Mouse (Mus musculus) limb, embryonic 14.5 days (tissue): Measurements from ENCODE around the gene Krt76. TPM values are rescaled to one million over a fixed set of nuclear protein-coding genes. Genes with fewer than 3 reads are reported as not detected.

ENCODE experiments used
- ATAC-seq: fragments of 200-750 bp; cut with Nextera tagmentation; 2 replicates; pipeline ENCODE4 v1.8.0; 2017; ENCODE audit warnings: low read depth, moderate number of reproducible peaks, moderate TSS enrichment; ENCODE audit not compliant: low FRiP score
- DNase-seq: peaks from one replicate; pipeline ENCODE4 v3.0.0-alpha.2; 2015; ENCODE audit warnings: low spot score
- H3K27ac ChIP-seq: fragments of 300-500 bp; sonication (generic); replicated peaks from 2 replicates; pipeline ENCODE4 v1.5.1; 2014; ENCODE audit warnings: low read depth, mild to moderate bottlenecking, low read length, moderate library complexity, mixed read lengths
- H3K27me3 ChIP-seq: fragments of 300-500 bp; sonication (generic); 2 replicates; pipeline ENCODE4 v1.6.1; 2014; ENCODE audit warnings: low read length, mixed read lengths; ENCODE audit not compliant: control insufficient read depth, insufficient read depth
- H3K36me3 ChIP-seq: fragments of 300-500 bp; sonication (generic); 2 replicates; pipeline ENCODE4 v1.6.1; 2014; ENCODE audit warnings: mild to moderate bottlenecking, low read length, moderate library complexity, mixed read lengths; ENCODE audit not compliant: control insufficient read depth, insufficient read depth
- H3K4me1 ChIP-seq: fragments of 300-500 bp; sonication (generic); 2 replicates; pipeline ENCODE4 v1.6.1; 2014; ENCODE audit warnings: antibody characterized with exemption, low read length, mixed read lengths; ENCODE audit not compliant: control insufficient read depth, insufficient read depth
- H3K4me2 ChIP-seq: fragments of 300-500 bp; sonication (generic); replicated peaks from 2 replicates; pipeline ENCODE4 v1.6.1; 2014; ENCODE audit warnings: low read depth, mild to moderate bottlenecking, low read length, moderate library complexity; ENCODE audit not compliant: severe bottlenecking
- H3K4me3 ChIP-seq: fragments of 300-500 bp; sonication (generic); replicated peaks from 2 replicates; pipeline ENCODE4 v1.5.1; 2014; ENCODE audit warnings: low read length
- H3K9ac ChIP-seq: fragments of 300-500 bp; sonication (generic); 2 replicates; pipeline ENCODE4 v1.6.1; 2014; ENCODE audit warnings: mild to moderate bottlenecking, low read depth, low read length, moderate library complexity; ENCODE audit not compliant: severe bottlenecking
- H3K9me3 ChIP-seq: fragments of 300-500 bp; sonication (generic); 2 replicates; pipeline ENCODE4 v1.6.1; 2016; ENCODE audit warnings: low read length; ENCODE audit not compliant: control insufficient read depth
- POLR2A ChIP-seq: fragments of 200-500 bp; IDR thresholded peaks from 2 replicates; pipeline ENCODE4 v1.8.0; 2012; ENCODE audit warnings: inconsistent platforms, mild to moderate bottlenecking, moderate library complexity, borderline replicate concordance; ENCODE audit not compliant: insufficient read depth, insufficient read length; ENCODE audit errors: extremely low read depth
- WGBS: fragments of 180-500 bp; shearing (Covaris S2); extraction: QIAGEN DNeasy Blood & Tissue Kit; methylation state at CpG from one replicate; pipeline ENCODE4 v1.1.7; 2014; 5-methylcytosine and 5-hydroxymethylcytosine counted together
- polyA plus RNA-seq, 2 experiments: library from polyadenylated mRNA; depleted of rRNA in 1 of 2; stranded (reverse) in 1 of 2; unstranded in 1 of 2; fragments of >200 nt; fragmentation: Nextera tagmentation in 1 of 2; extraction: Ambion mirVana in 1 of 2; gene quantifications; 2 replicates each; pipeline versions ENCODE4 v1.2.1 to v1.2.3; 2012 to 2014

Gene Krt76
- polyA plus RNA-seq, 2 experiments, result not detected

DNA sequence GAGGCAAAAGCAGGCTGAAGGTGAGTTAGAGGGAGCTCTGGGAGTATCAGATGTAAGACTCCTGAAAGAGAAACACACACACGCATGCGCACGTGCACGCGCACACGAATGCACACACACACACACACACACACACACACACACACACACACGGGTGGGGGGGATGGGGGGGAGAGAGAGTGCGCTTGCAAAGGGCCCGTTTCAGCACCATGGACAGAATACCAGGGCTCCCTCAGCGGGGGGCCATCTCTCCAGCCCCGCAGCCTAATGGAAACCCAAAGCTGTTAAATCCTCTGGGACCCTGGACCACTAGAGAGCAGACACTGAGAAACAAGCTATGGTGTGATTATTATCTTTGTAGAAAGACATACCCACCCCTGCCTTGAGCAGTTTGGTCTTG, 12.9 kb downstream of the Krt76 start:
- Histone ChIP-seq H3K4me1 (no peaks in the 10 kb centered on the region), H3K4me3 (no peak overlapping the region), H3K9ac (no peak overlapping the region), H3K27ac (no peak overlapping the region), H3K4me2 (no peak overlapping the region), H3K9me3 (no peaks in the 10 kb centered on the region), H3K27me3 (no peaks in the 10 kb centered on the region), H3K36me3 (no peaks in the 10 kb centered on the region)
- peak; percentile 60 for DNase-seq
- no peak for TF ChIP-seq POLR2A
- WGBS, result 30% methylated on average over 10 of the region's 11 CpGs
- ATAC-seq, result no peak

DNA sequence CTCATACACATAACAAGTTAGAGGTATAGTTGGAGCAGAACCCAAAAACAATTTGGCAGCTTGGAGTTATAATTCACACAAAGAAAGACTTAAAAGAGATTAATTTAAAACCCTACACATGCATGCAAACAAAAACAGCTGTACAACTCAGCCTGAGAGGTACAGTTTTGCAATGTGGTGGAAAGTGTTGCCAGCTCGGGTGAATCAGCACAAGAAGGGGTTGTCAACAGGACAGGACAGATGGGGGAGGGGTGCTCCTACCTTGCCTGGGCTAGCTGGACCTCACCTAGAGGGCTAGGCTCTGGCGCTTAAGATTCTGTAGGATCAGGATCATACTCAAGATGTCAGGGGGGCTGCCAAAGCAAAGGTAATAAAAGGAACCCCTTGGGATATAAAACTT, 14.7 kb downstream of the Krt76 start:
- no peak overlapping the region for H3K4me2 ChIP-seq
- H3K27ac ChIP-seq, result no peak overlapping the region
- 59% methylated on average over 2 of the region's 2 CpGs for WGBS
- no peak overlapping the region for H3K4me3 ChIP-seq
- H3K36me3 ChIP-seq, result no peaks in the 10 kb centered on the region
- no peaks in the 10 kb centered on the region for H3K27me3 ChIP-seq
- H3K9ac ChIP-seq, result no peak overlapping the region
- ATAC-seq, result no peak
- no peak for DNase-seq
- TF ChIP-seq POLR2A, result no peak
- no peaks in the 10 kb centered on the region for H3K9me3 ChIP-seq
- no peaks in the 10 kb centered on the region for H3K4me1 ChIP-seq

DNA sequence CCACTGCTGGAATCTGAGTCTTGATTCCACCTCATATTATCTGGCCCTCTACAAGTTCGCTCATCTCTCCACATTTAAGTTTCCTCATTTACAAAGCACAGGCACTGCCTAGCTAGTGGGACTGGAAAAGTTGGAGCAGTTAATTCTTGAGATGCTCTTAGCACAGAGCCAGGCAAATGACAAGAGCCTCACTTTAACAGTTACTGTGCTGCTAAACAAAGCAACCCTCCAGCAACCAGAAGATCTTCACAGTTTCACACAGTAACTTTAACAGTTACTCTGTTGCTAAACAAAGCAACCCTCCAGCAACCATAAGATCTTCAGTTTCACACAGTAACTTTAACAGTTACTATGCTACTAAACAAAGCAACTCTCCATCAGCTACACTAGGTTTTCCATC, 18.3 kb downstream of the Krt76 start:
- DNase-seq, result no peak
- Histone ChIP-seq H3K4me2 (no peak overlapping the region), H3K9me3 (no peaks in the 10 kb centered on the region), H3K4me1 (no peaks in the 10 kb centered on the region), H3K9ac (no peak overlapping the region), H3K36me3 (no peaks in the 10 kb centered on the region), H3K4me3 (no peak overlapping the region), H3K27ac (no peak overlapping the region), H3K27me3 (no peaks in the 10 kb centered on the region)
- no peak for TF ChIP-seq POLR2A
- ATAC-seq, result no peak
- WGBS, result 77% methylated on average over 1 of the region's 1 CpGs

DNA sequence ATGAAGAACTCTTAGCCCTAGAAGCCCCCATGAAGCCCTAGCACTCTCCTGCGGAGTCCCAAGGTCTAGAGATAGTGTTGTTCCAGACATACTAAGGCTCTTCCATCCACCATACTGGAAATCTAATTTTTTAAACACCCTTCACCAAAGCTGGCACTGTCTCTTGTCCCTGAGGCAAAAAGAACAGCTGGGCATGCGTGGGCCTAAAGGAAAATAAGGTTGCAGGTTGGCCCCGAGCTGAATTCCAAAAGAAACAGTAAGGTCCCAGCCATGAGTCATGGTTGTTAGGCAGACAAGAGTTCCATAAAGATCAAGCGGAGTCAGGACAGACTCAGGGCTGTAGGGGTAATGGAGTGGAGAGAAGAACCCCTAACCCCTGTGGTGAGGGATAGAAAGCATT, 19.5 kb downstream of the Krt76 start:
- H3K4me2 ChIP-seq, result no peak overlapping the region
- H3K36me3 ChIP-seq, result no peaks in the 10 kb centered on the region
- no peak for DNase-seq
- H3K27ac ChIP-seq, result no peak overlapping the region
- H3K27me3 ChIP-seq, result 0 out of 2 replicates have a peak, but pooled peaks cover 4% of the 10 kb centered on the region
- TF ChIP-seq POLR2A, result no peak
- WGBS, result 65% methylated on average over 4 of the region's 4 CpGs
- no peaks in the 10 kb centered on the region for H3K4me1 ChIP-seq
- H3K9ac ChIP-seq, result no peak overlapping the region
- no peak overlapping the region for H3K4me3 ChIP-seq
- H3K9me3 ChIP-seq, result no peaks in the 10 kb centered on the region
- ATAC-seq, result no peak

DNA sequence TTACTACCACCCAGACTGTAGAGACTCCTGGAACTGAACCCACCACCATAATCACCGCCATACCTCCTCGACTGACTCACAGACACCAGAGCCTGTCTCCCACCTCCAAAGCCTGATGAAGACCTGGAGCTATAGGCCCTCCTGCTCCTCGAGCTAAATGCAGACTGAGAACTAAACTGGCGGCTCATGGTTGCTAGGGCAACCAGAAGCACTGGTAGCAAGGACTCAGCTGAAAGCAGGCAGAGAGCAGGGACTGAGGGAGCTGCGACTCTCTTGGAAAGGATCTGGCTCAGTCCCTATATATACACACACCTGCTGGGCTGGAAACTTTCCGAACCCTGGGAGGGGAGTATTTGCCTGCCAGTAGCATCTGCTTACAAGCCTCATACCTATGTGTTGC, 23.3 kb downstream of the Krt76 start, which contains the start of gene Krt77:
Gene Krt77, minus strand, starts transcription at position 275 of the 400 bp plus-strand sequence.
- Histone ChIP-seq H3K4me1 (no peaks in the 10 kb centered on the region), H3K27me3 (0 out of 2 replicates have a peak, but pooled peaks cover 4% of the 10 kb centered on the region), H3K9me3 (no peaks in the 10 kb centered on the region), H3K4me2 (no peak within 1 kb of the TSS), H3K4me3 (no peak within 1 kb of the TSS), H3K9ac (no peak within 1 kb of the TSS), H3K27ac (no peak within 1 kb of the TSS), H3K36me3 (no peaks in the 10 kb centered on the region)
- ATAC-seq, result no peak
- DNase-seq, result no peak
- 31% methylated on average over 6 of the region's 6 CpGs for WGBS
- TF ChIP-seq POLR2A, result no peak

DNA sequence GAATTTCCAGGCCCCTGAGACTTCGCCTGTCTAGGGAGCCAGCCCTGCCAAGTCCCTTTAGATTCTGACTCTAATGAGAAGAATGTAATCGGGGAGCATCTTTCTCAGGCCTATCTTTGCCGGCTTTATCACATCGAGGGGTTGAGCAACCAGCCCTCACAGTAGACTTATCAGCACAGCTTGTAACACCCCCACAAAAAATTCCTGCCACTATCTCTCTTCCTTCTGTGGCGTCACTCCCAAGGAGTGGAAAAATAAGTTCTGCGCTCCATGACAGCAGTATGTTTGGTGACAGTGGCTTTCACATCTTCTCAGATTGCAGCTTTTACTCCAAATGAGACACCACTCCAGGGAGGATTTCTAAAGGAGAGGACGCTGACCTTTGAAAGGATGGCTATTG, 26.0 kb downstream of the Krt76 start:
- Histone ChIP-seq H3K9me3 (no peaks in the 10 kb centered on the region), H3K27ac (no peak overlapping the region), H3K9ac (no peak overlapping the region), H3K4me1 (no peaks in the 10 kb centered on the region), H3K4me2 (no peak overlapping the region), H3K36me3 (no peaks in the 10 kb centered on the region), H3K27me3 (peaks cover 4% of the 10 kb centered on the region; the same call in 1 of the 2 replicates), H3K4me3 (no peak overlapping the region)
- WGBS, result 86% methylated on average over 7 of the region's 7 CpGs
- no peak for ATAC-seq
- TF ChIP-seq POLR2A, result no peak
- no peak for DNase-seq
